Mouse (Mus musculus): ENCODE data around the gene Mageb3.
"Not testable (repeated sequence)": the region's sequence is repeated elsewhere in the genome, so short reads cannot be mapped to it uniquely, and the experiment has no call there.

Gene Mageb3

GRCm38 (mm10) chr2:121955765-121956223 is at the start of gene Mageb3, which contains the start of gene Ctdspl2:
Mageb3 (minus strand) TSS chr2:121956092.
Ctdspl2 (plus strand) TSS chr2:121956001.
- DNase-seq (ENCODE audit: low read depth, low spot score), result peak; percentile 95

DNA sequence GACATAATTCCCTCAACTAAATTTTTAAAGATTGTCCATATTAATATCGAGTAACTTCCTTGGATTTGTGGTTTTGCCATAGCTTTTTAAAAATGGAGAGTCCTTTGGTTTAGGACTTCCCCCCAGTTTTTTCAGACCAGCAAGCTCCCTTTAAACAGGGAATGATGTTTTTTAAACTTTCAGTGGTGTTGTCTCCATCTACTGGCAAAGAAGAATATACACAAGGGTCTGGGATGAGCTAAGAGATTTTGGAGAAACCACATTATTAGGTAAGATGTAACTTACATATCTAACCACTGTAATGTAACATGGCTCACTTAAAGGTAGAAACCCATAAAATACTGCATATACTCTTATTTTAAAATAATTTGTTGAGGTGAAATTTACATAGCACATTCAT is 39.8 kb upstream of the Mageb3 start:
- DNase-seq (ENCODE audit: low read depth, low spot score), result no peak

GRCm38 (mm10) chr2:121957216-121957792 is 1.4 kb upstream of the Mageb3 start:
- DNase-seq (ENCODE audit: low read depth, low spot score), result peak; percentile 33

- peak; percentile 95 for DNase-seq (ENCODE audit: low read depth, low spot score)
These were observed 529 bp upstream of the Mageb3 start for GRCm38 (mm10) chr2:121956224-121957018.

- DNase-seq (ENCODE audit: low read depth, low spot score), result no peak
These were observed 778 bp downstream of the Mageb3 start for GRCm38 (mm10) chr2:121954971-121955656.

DNA sequence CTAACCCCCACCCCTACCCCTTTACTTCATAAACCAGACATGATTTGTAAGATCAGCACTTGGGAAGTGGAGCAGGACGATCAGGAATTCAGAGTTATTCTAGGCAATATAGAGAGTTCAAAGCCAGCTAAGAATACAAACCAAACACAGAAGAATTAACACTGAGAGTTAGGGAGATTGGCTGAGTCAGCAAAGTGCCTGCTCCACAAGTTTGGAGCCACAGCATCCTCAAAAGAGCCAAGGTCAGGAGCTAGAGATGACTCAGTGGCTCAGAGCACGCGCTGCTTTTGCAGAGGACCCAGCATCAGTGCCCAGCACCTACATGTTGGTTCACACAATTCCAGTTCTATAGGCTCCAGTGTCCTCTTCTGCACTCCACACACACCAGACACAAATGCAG is 12.5 kb downstream of the Mageb3 start:
- no peak for DNase-seq (ENCODE audit: low read depth, low spot score)

DNA sequence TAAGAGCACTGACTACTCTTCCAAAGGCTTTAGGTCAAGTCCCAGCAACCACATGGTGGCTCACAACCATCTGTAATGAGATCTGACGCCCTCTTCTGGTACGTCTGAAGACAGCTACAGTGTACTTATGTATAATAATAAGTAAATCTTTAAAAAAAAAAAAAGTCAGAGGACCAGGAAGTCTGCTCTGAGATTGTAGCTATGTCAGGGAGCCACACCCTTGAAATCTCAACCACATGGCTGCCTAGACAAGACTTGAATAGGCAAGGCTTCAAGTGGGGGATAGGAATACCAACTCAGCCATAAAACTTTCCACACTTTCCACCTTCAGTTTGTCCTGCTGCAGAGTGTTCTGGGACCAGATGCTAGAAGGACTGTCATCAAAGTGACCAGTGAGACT is 18.3 kb downstream of the Mageb3 start:
- DNase-seq (ENCODE audit: low read depth, low spot score), result not testable (repeated sequence)

- DNase-seq (ENCODE audit: low read depth, low spot score), result no peak
These were observed 39.6 kb downstream of the Mageb3 start for GRCm38 (mm10) chr2:121916047-121916970.

DNA sequence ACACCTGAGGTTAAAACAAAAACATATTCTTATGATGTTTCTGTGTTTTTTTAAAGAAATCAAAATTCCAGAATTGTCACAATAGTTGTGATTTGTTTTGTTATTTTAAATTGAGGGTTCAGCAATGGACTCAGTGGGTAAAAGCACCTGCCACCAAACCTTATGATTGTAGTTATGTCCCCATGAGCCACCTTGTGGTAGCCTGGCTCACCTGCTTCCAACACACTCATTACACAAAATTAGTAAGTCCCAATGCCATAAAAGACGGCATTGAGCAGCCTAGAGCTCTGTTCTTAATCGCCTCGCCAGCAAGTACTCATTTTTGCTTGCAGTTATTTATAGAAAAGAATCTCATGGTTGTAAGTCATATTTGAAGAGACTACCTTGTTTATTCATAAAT is 45.9 kb downstream of the Mageb3 start:
- DNase-seq (ENCODE audit: low read depth, low spot score), result peak; percentile 6

All from CD4-positive helper T cell, adult 2 months (primary cell).